Comparison of ENCODE assay signal across 11 mouse cellular contexts in the genomic region with DNA sequence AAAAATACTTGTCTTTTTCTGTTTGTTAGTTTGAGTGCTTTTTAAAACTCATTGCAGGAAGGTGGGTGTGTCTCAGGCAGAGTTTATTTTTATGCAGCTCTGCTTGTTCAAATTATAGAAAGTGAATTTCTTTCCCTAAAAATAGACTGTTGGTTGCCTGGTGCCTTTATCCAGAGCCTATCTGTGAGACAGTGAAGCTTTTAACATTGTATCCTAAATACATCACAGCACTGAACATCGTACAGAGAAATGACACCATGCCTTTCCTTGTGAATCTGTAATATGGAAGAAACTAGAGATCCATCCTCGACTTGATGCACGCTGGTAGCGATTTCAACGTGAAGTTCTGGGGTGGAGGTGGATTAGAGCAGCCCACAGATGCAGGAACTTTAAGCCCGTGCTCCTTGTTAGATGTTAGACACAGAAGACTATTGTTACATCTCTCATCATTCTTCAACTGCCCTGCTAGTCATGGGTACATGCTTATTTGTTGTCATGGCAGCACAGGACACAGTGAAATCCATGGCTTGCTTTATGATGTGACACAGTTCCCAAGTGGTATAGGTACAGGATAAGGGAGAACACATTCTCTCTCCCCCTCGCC. TPM values are rescaled to one million over a fixed set of nuclear protein-coding genes. Genes with fewer than 3 reads are reported as not detected.
DNase-seq lines count a peak whose midpoint lies in the region; ATAC-seq lines count a peak whose summit lies in the region.
"Had no signal": no experiment of that assay in that cellular context is flagged by ENCODE, and none has a peak within 500 bp of the region (broad histone marks: within the 10 kb centered on the region; RNA-seq: fewer than 3 reads in every experiment).

No protein-coding gene starts in this region.

- no peak overlapping the region for H3K9ac ChIP-seq in heart, embryonic 15.5 days
- H3K9ac ChIP-seq in forebrain, embryonic 16.5 days (replicated peaks; ENCODE audit: low read depth, low read length), result no peak overlapping the region
- no peak overlapping the region for H3K9ac ChIP-seq in neural tube, embryonic 15.5 days (replicated peaks)
- no peak overlapping the region for H3K9ac ChIP-seq in kidney, embryonic 16.5 days (replicated peaks; ENCODE audit: low read length)

- 36% methylated on average over 7 of the region's 7 CpGs for WGBS in heart, embryonic 15.5 days
- 40% methylated on average over 7 of the region's 7 CpGs for WGBS in forebrain, embryonic 16.5 days
- WGBS in neural tube, embryonic 15.5 days, result 24% methylated on average over 7 of the region's 7 CpGs
- 64% methylated on average over 6 of the region's 7 CpGs for WGBS in kidney, embryonic 16.5 days

- H3K9me3 ChIP-seq in heart, embryonic 15.5 days (replicated peaks), result no peaks in the 10 kb centered on the region
- H3K9me3 ChIP-seq in forebrain, embryonic 16.5 days (ENCODE audit: control insufficient read depth, low read length), result no peaks in the 10 kb centered on the region
- no peaks in the 10 kb centered on the region for H3K9me3 ChIP-seq in neural tube, embryonic 15.5 days (replicated peaks)
- H3K9me3 ChIP-seq in kidney, embryonic 16.5 days (ENCODE audit: low read length), result no peaks in the 10 kb centered on the region

- ATAC-seq in heart, embryonic 15.5 days (replicated peaks; ENCODE audit: insufficient number of reproducible peaks, insufficient read depth, low FRiP score, low read depth), result no peak
- ATAC-seq in forebrain, embryonic 16.5 days, result peak; percentile 65
- peak; percentile 58 for ATAC-seq in neural tube, embryonic 15.5 days (ENCODE audit: low FRiP score)
- ATAC-seq in kidney, embryonic 16.5 days (ENCODE audit: low FRiP score, low TSS enrichment), result no peak

- no peaks in the 10 kb centered on the region for H3K36me3 ChIP-seq in heart, embryonic 15.5 days
- no peaks in the 10 kb centered on the region for H3K36me3 ChIP-seq in forebrain, embryonic 16.5 days (ENCODE audit: control insufficient read depth, insufficient read depth)
- H3K36me3 ChIP-seq in neural tube, embryonic 15.5 days, result no peaks in the 10 kb centered on the region
- no peaks in the 10 kb centered on the region for H3K36me3 ChIP-seq in kidney, embryonic 16.5 days (ENCODE audit: insufficient read depth, low read length)

- intact Hi-C loops in heart, postnatal 10 days (cut with DNase I), result no loop called here

- no peak overlapping the region for H3K4me3 ChIP-seq in heart, embryonic 15.5 days
- no peak overlapping the region for H3K4me3 ChIP-seq in forebrain, embryonic 16.5 days (replicated peaks; ENCODE audit: low read length)
- H3K4me3 ChIP-seq in neural tube, embryonic 15.5 days (replicated peaks), result no peak overlapping the region
- no peak overlapping the region for H3K4me3 ChIP-seq in kidney, embryonic 16.5 days (ENCODE audit: low read length)

- no peaks in the 10 kb centered on the region for H3K27me3 ChIP-seq in heart, embryonic 15.5 days
- H3K27me3 ChIP-seq in forebrain, embryonic 16.5 days (replicated peaks; ENCODE audit: control insufficient read depth, insufficient read depth, low read length), result no peaks in the 10 kb centered on the region
- no peaks in the 10 kb centered on the region for H3K27me3 ChIP-seq in neural tube, embryonic 15.5 days (replicated peaks)
- no peaks in the 10 kb centered on the region for H3K27me3 ChIP-seq in kidney, embryonic 16.5 days (ENCODE audit: insufficient read depth, low read length)

- no peak overlapping the region for H3K4me2 ChIP-seq in heart, embryonic 15.5 days
- no peak overlapping the region for H3K4me2 ChIP-seq in forebrain, embryonic 16.5 days (ENCODE audit: low read length)
- peak overlapping the region; percentile 31 for H3K4me2 ChIP-seq in neural tube, embryonic 15.5 days
- H3K4me2 ChIP-seq in kidney, embryonic 16.5 days (replicated peaks; ENCODE audit: low read depth, low read length), result no peak overlapping the region

- H3K27ac ChIP-seq in heart, embryonic 15.5 days, result peak overlapping the region; percentile 52
- H3K27ac ChIP-seq in forebrain, embryonic 16.5 days (ENCODE audit: low read length), result 0 out of 2 replicates have a peak overlapping the region, but pooled peaks have one; percentile 4
- no peak overlapping the region for H3K27ac ChIP-seq in neural tube, embryonic 15.5 days (replicated peaks)
- H3K27ac ChIP-seq in kidney, embryonic 16.5 days (ENCODE audit: low read length), result no peak overlapping the region
- H3K27ac ChIP-seq: macrophage had no signal

- peaks cover 29% of the 10 kb centered on the region for H3K4me1 ChIP-seq in heart, embryonic 15.5 days (replicated peaks)
- no peaks in the 10 kb centered on the region for H3K4me1 ChIP-seq in forebrain, embryonic 16.5 days (replicated peaks; ENCODE audit: control insufficient read depth, insufficient read depth, low read length)
- peaks cover 5% of the 10 kb centered on the region; the same call in 1 of the 2 replicates for H3K4me1 ChIP-seq in neural tube, embryonic 15.5 days
- no peaks in the 10 kb centered on the region; the same call in 1 of the 2 replicates for H3K4me1 ChIP-seq in kidney, embryonic 16.5 days (ENCODE audit: insufficient read depth, low read length)

- DNase-seq in heart, postnatal 10 days, result no peak
- DNase-seq in layer of hippocampus, postnatal 14 days (ENCODE audit: low spot score in 2 of 2), result peak; percentile 14 to 15
- DNase-seq in spleen, postnatal 10 days (ENCODE audit: low spot score in 2 of 2), result no peak
- DNase-seq in B cell, adult 2 months, result no peak
- DNase-seq: adrenal gland, postnatal 36 days; spleen, adult 18-20 months had no signal

RNA-seq across cellular contexts. Expression of gene Fam198b, which starts 45.9 kb away (rescaled TPM):
- polyA plus RNA-seq in heart, embryonic 15.5 days (2015; fragmentation: Nextera tagmentation; extraction: Ambion mirVana), result 53.3 and 64.5 TPM in 2 replicates
- 10 to 100 TPM; 73.6 to 85.2 TPM for total RNA-seq in heart, postnatal 10 days (2021)
- 1.4 and 2.1 TPM in 2 replicates for polyA plus RNA-seq in forebrain, embryonic 16.5 days (2015; fragmentation: Nextera tagmentation; extraction: Ambion mirVana)
- 1 to 10 TPM; 6.5 to 8.9 TPM for total RNA-seq in layer of hippocampus, postnatal 14 days (2021)
- 5.2 and 8.9 TPM in 2 replicates for polyA plus RNA-seq in neural tube, embryonic 15.5 days (2015; fragmentation: Nextera tagmentation; extraction: Ambion mirVana)
- 12.3 and 13.0 TPM in 2 replicates for polyA plus RNA-seq in kidney, embryonic 16.5 days (2015; fragmentation: Nextera tagmentation; extraction: Ambion mirVana)

Comparison
In these comparisons a context has a peak if more than half of its experiments do, and no peak if none do; other contexts are left out.
1. ATAC-seq: peak in forebrain, embryonic 16.5 days (single experiment) and neural tube, embryonic 15.5 days (single experiment); none in heart, embryonic 15.5 days (single experiment) and kidney, embryonic 16.5 days (single experiment).
2. H3K27ac ChIP-seq: peak in heart, embryonic 15.5 days (single experiment) and forebrain, embryonic 16.5 days (single experiment); none in neural tube, embryonic 15.5 days (single experiment) and kidney, embryonic 16.5 days (single experiment).
3. DNase-seq: peak in layer of hippocampus, postnatal 14 days (2 of 2); none in heart, postnatal 10 days (0 of 2), spleen, postnatal 10 days (0 of 2) and B cell, adult 2 months (0 of 2).